27 mouse cellular contexts compared by ENCODE assay signal in genomic region chrX:161855630-161856029, GRCm38 (mm10).
"Had no signal": no experiment of that assay in that cellular context is flagged by ENCODE, and none has a peak within 500 bp of the region (broad histone marks: within the 10 kb centered on the region; RNA-seq: fewer than 3 reads in every experiment).

No protein-coding gene starts in this region.

- H3K27me3 ChIP-seq: heart, embryonic 12.5 days; intestine, embryonic 15.5 days had no signal

- H3K36me3 ChIP-seq: heart, embryonic 10.5 days; heart, embryonic 12.5 days; hindbrain, embryonic 10.5 days; hindbrain, embryonic 12.5 days; intestine, embryonic 15.5 days; limb, embryonic 10.5 days; limb, embryonic 12.5 days had no signal

- DNase-seq: gastrocnemius, adult 2 months; gastrocnemius, postnatal 10 days; gastrocnemius, postnatal 25 days; heart, adult 18-20 months; heart, postnatal 10 days; heart, postnatal 4 days; kidney, adult 18-20 months; kidney, adult 8-10 months; kidney, postnatal 10 days; kidney, postnatal 25 days; kidney, postnatal 4 days; liver had no signal

- H3K27ac ChIP-seq: gastrocnemius, adult 2 months; heart, embryonic 10.5 days; hindbrain, embryonic 10.5 days; hindbrain, embryonic 12.5 days; hindbrain, embryonic 14.5 days; intestine, embryonic 15.5 days; layer of hippocampus, adult 2 months; left cerebral cortex, adult 2 months; limb, embryonic 10.5 days; limb, embryonic 12.5 days; liver, embryonic 14.5 days had no signal

- H3K4me2 ChIP-seq: heart, embryonic 12.5 days; hindbrain, embryonic 12.5 days; hindbrain, embryonic 14.5 days; intestine, embryonic 15.5 days; limb, embryonic 12.5 days; liver, embryonic 11.5 days had no signal

- H3K9me3 ChIP-seq: heart, embryonic 10.5 days; heart, embryonic 12.5 days; hindbrain, embryonic 10.5 days; hindbrain, embryonic 12.5 days; intestine, embryonic 15.5 days; limb, embryonic 10.5 days; limb, embryonic 12.5 days had no signal

- H3K4me1 ChIP-seq: heart, embryonic 10.5 days; heart, embryonic 12.5 days; hindbrain, embryonic 10.5 days; hindbrain, embryonic 12.5 days; intestine, embryonic 15.5 days; limb, embryonic 10.5 days; limb, embryonic 12.5 days had no signal

- H3K4me3 ChIP-seq: gastrocnemius, adult 2 months; heart, embryonic 10.5 days; heart, embryonic 12.5 days; hindbrain, embryonic 10.5 days; hindbrain, embryonic 12.5 days; intestine, embryonic 15.5 days; layer of hippocampus, adult 2 months; left cerebral cortex, adult 2 months; limb, embryonic 10.5 days; limb, embryonic 12.5 days had no signal

- ATAC-seq: hindbrain, embryonic 16.5 days; inflammation-experienced regulatory T-cells, adult 6 months; intestine, embryonic 15.5 days; intestine, postnatal 0 days had no signal

- H3K9ac ChIP-seq: heart, embryonic 12.5 days; hindbrain, embryonic 12.5 days; hindbrain, embryonic 14.5 days; intestine, embryonic 15.5 days; limb, embryonic 12.5 days; liver, embryonic 14.5 days had no signal
